Comparison of ENCODE assay signal across 34 mouse cellular contexts in the genomic region with DNA sequence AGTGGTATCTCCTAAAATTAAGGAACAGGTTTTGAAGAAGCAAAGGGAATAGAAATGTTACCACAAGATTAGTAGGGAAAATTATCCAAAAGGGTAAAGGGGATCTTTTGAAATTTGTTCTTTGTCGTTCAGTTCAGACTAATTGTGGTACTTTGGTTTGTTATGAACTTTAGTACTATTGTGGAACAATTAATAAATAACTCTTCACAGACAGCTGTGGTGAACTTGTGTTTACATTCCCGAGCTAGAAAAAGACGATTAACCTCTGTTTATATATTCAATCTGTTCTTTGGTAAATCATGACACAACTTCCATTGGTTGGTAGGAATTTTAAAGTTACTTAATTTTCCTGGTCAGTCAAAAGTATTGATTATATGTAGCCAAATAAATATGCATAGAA.
"Had no signal": no experiment of that assay in that cellular context is flagged by ENCODE, and none has a peak within 500 bp of the region (broad histone marks: within the 10 kb centered on the region; RNA-seq: fewer than 3 reads in every experiment).

No protein-coding gene starts in this region.

- DNase-seq: heart, postnatal 10 days; heart, postnatal 14 days; heart, postnatal 36 days; heart, postnatal 4 days; kidney, adult 11 months; kidney, adult 18-20 months; kidney, adult 2 months; kidney, adult 8-10 months; kidney, adult 9 months; kidney, postnatal 10 days; kidney, postnatal 14 days; kidney, postnatal 25 days; kidney, postnatal 36 days; kidney, postnatal 4 days; layer of hippocampus, adult 9-11 months; layer of hippocampus, postnatal 36 days had no signal

- H3K4me2 ChIP-seq: heart, embryonic 11.5 days; heart, embryonic 12.5 days; heart, embryonic 13.5 days; heart, embryonic 15.5 days; hindbrain, embryonic 12.5 days; hindbrain, embryonic 13.5 days; hindbrain, embryonic 14.5 days; hindbrain, embryonic 15.5 days; intestine, embryonic 15.5 days; kidney, embryonic 15.5 days had no signal

- H3K36me3 ChIP-seq: heart, embryonic 10.5 days; heart, embryonic 12.5 days; heart, embryonic 15.5 days; hindbrain, embryonic 12.5 days; hindbrain, embryonic 13.5 days; intestine, embryonic 15.5 days had no signal

- H3K27me3 ChIP-seq: heart, embryonic 12.5 days; heart, embryonic 13.5 days; heart, embryonic 15.5 days; hindbrain, embryonic 12.5 days; hindbrain, embryonic 13.5 days; hindbrain, embryonic 15.5 days; intestine, embryonic 15.5 days; kidney, embryonic 15.5 days had no signal

- ATAC-seq: hindbrain, embryonic 16.5 days; hindbrain, postnatal 0 days; inflammation-experienced regulatory T-cells, adult 6 months; intestine, embryonic 15.5 days; intestine, embryonic 16.5 days; intestine, postnatal 0 days had no signal

- H3K4me3 ChIP-seq: heart, embryonic 10.5 days; heart, embryonic 12.5 days; heart, embryonic 13.5 days; heart, embryonic 15.5 days; hindbrain, embryonic 12.5 days; hindbrain, embryonic 13.5 days; hindbrain, embryonic 15.5 days; intestine, embryonic 15.5 days; kidney, embryonic 15.5 days; layer of hippocampus, adult 2 months had no signal

- H3K9me3 ChIP-seq: heart, embryonic 10.5 days; heart, embryonic 12.5 days; heart, embryonic 13.5 days; heart, embryonic 15.5 days; hindbrain, embryonic 12.5 days; hindbrain, embryonic 13.5 days; hindbrain, embryonic 15.5 days; intestine, embryonic 15.5 days; kidney, embryonic 15.5 days had no signal

- H3K27ac ChIP-seq: heart, embryonic 10.5 days; heart, embryonic 13.5 days; heart, embryonic 15.5 days; hindbrain, embryonic 12.5 days; hindbrain, embryonic 13.5 days; hindbrain, embryonic 14.5 days; hindbrain, embryonic 15.5 days; hindbrain, postnatal 0 days; intestine, embryonic 15.5 days; kidney, embryonic 15.5 days; kidney, postnatal 0 days; layer of hippocampus, adult 2 months had no signal

- H3K9ac ChIP-seq: heart, embryonic 12.5 days; heart, embryonic 13.5 days; heart, embryonic 15.5 days; hindbrain, embryonic 12.5 days; hindbrain, embryonic 13.5 days; hindbrain, embryonic 14.5 days; hindbrain, embryonic 15.5 days; intestine, embryonic 15.5 days; kidney, embryonic 15.5 days had no signal

- H3K4me1 ChIP-seq: intestine, embryonic 15.5 days had no signal
